Mouse (Mus musculus) lung, embryonic 14.5 days (tissue): ENCODE measurements around the gene Parm1. TPM values are rescaled to one million over a fixed set of nuclear protein-coding genes. Genes with fewer than 3 reads are reported as not detected.

Source experiments
- ATAC-seq: fragments of 200-750 bp; cut with Nextera tagmentation; 2 replicates; pipeline ENCODE4 v1.8.0; 2017; ENCODE audit warnings: mild to moderate bottlenecking, moderate TSS enrichment, moderate library complexity; ENCODE audit not compliant: insufficient read depth
- DNase-seq: peaks from one replicate; pipeline ENCODE4 v3.0.0-alpha.2; 2015
- H3K27ac ChIP-seq: fragments of 300-500 bp; sonication (generic); 2 replicates; pipeline ENCODE4 v1.5.1; 2014; ENCODE audit warnings: low read depth, mild to moderate bottlenecking, moderate library complexity
- H3K27me3 ChIP-seq: fragments of 300-500 bp; sonication (generic); 2 replicates; pipeline ENCODE4 v1.6.1; 2014; ENCODE audit warnings: low read length, control low read depth; ENCODE audit not compliant: insufficient read depth
- H3K36me3 ChIP-seq: fragments of 300-500 bp; sonication (generic); 2 replicates; pipeline ENCODE4 v1.6.1; 2014; ENCODE audit warnings: control low read depth; ENCODE audit not compliant: insufficient read depth
- H3K4me1 ChIP-seq: fragments of 300-500 bp; sonication (generic); 2 replicates; pipeline ENCODE4 v1.6.1; 2014; ENCODE audit warnings: antibody characterized with exemption, control low read depth; ENCODE audit not compliant: insufficient read depth
- H3K4me2 ChIP-seq: fragments of 300-500 bp; sonication (generic); 2 replicates; pipeline ENCODE4 v1.6.1; 2014; ENCODE audit warnings: mild to moderate bottlenecking
- H3K4me3 ChIP-seq: fragments of 300-500 bp; sonication (generic); 2 replicates; pipeline ENCODE4 v1.5.1; 2014; ENCODE audit warnings: low read depth, low read length
- H3K9ac ChIP-seq: fragments of 300-500 bp; sonication (generic); 2 replicates; pipeline ENCODE4 v1.6.1; 2014
- H3K9me3 ChIP-seq: fragments of 300-500 bp; sonication (generic); 2 replicates; pipeline ENCODE4 v1.6.1; 2016; ENCODE audit warnings: low read depth, low read length, control low read depth
- CTCF ChIP-seq: IDR thresholded peaks from 2 replicates; pipeline ENCODE4 v1.5.1; 2016; ENCODE audit warnings: antibody characterized with exemption, low read depth
- WGBS: fragments of 180-500 bp; shearing (Covaris S2); extraction: QIAGEN DNeasy Blood & Tissue Kit; methylation state at CpG from one replicate; pipeline ENCODE4 v1.1.7; 2014; 5-methylcytosine and 5-hydroxymethylcytosine counted together
- polyA plus RNA-seq: library from polyadenylated mRNA; unstranded; fragments of >200 nt; fragmentation: Nextera tagmentation; extraction: Ambion mirVana; gene quantifications from 2 replicates; pipeline ENCODE4 v1.2.1, GENCODE M21; 2014

Parm1 gene
- polyA plus RNA-seq, 1 experiment from 2014 or later: 7.3 TPM

- no peak for TF ChIP-seq CTCF
- Histone ChIP-seq H3K9me3 (no peaks in the 10 kb centered on the region), H3K4me2 (no peak overlapping the region), H3K4me3 (no peak overlapping the region), H3K27ac (no peak overlapping the region), H3K36me3 (no peaks in the 10 kb centered on the region), H3K4me1 (no peaks in the 10 kb centered on the region), H3K27me3 (peaks cover 32% of the 10 kb centered on the region; the same call in 1 of the 2 replicates), H3K9ac (no peak overlapping the region)
- WGBS: 83% methylated on average over 3 of the region's 3 CpGs
- DNase-seq: no peak
- no peak for ATAC-seq
These were observed 94.2 kb downstream of the Parm1 start for GRCm38 (mm10) chr5:91611589-91611988.

GRCm38 (mm10) chr5:91617331-91618233 lies 100.2 kb downstream of the Parm1 start:
- Histone ChIP-seq H3K9me3 (no peaks in the 10 kb centered on the region), H3K4me3 (no peak overlapping the region), H3K4me2 (no peak overlapping the region), H3K36me3 (no peaks in the 10 kb centered on the region), H3K27ac (no peak overlapping the region), H3K4me1 (no peaks in the 10 kb centered on the region), H3K9ac (no peak overlapping the region), H3K27me3 (peaks cover 35% of the 10 kb centered on the region)
- DNase-seq (peak; percentile 75), ATAC-seq (peak; percentile 65; the same call in 1 of the 2 replicates)
- no peak for TF ChIP-seq CTCF
- 59% methylated on average over 11 of the region's 11 CpGs for WGBS

DNA sequence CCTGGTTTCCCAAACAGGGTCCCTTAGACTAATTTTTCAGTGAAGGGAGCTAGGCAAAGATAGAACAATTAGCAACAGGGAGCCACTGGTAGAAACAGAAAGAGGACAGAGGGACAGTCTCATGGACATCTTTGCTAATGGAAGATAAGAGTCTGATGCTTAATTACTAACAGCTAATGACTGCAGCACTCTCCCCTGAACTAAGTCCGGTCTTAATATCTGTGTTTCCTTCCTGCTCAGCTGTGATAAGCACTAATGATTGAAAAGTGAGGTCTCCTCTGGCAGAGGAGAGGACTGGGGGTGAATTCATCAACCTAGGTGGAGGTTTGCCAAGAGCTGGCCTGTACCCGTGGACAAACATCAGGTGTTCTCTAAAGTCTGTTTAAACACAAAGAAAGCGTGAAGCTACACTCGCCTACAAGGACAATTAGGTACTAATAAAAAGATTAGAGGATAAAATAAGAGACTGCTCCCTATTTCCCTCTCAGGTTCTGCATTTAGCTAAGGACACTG lies 101.3 kb downstream of the Parm1 start:
- TF ChIP-seq CTCF: no peak
- Histone ChIP-seq H3K36me3 (no peaks in the 10 kb centered on the region), H3K4me1 (no peaks in the 10 kb centered on the region), H3K4me2 (no peak overlapping the region), H3K27ac (no peak overlapping the region), H3K9ac (no peak overlapping the region), H3K27me3 (peaks cover 33% of the 10 kb centered on the region), H3K9me3 (no peaks in the 10 kb centered on the region), H3K4me3 (no peak overlapping the region)
- 56% methylated on average over 4 of the region's 4 CpGs for WGBS
- DNase-seq (no peak), ATAC-seq (no peak)

GRCm38 (mm10) chr5:91621197-91621596 lies 103.8 kb downstream of the Parm1 start:
- Histone ChIP-seq H3K27me3 (peaks cover 20% of the 10 kb centered on the region), H3K9me3 (no peaks in the 10 kb centered on the region), H3K27ac (no peak overlapping the region), H3K4me1 (no peaks in the 10 kb centered on the region), H3K9ac (no peak overlapping the region), H3K36me3 (no peaks in the 10 kb centered on the region), H3K4me3 (no peak overlapping the region), H3K4me2 (no peak overlapping the region)
- ATAC-seq: no peak
- no peak for DNase-seq
- WGBS: 85% methylated on average over 6 of the region's 6 CpGs
- no peak for TF ChIP-seq CTCF

GRCm38 (mm10) chr5:91626823-91627222 lies 109.4 kb downstream of the Parm1 start:
- TF ChIP-seq CTCF: no peak
- DNase-seq (no peak), ATAC-seq (no peak)
- Histone ChIP-seq H3K9ac (no peak overlapping the region), H3K27me3 (peaks cover 3% of the 10 kb centered on the region; the same call in 1 of the 2 replicates), H3K4me2 (no peak overlapping the region), H3K27ac (no peak overlapping the region), H3K4me1 (no peaks in the 10 kb centered on the region), H3K9me3 (no peaks in the 10 kb centered on the region), H3K36me3 (no peaks in the 10 kb centered on the region), H3K4me3 (no peak overlapping the region)
- 81% methylated on average over 7 of the region's 7 CpGs for WGBS

- no peaks in the 10 kb centered on the region for H3K27me3 ChIP-seq
- no peak for TF ChIP-seq CTCF
- no peaks in the 10 kb centered on the region for H3K9me3 ChIP-seq
- no peak overlapping the region for H3K27ac ChIP-seq
- 50% methylated on average over 5 of the region's 5 CpGs for WGBS
- no peak overlapping the region for H3K4me3 ChIP-seq
- no peaks in the 10 kb centered on the region for H3K4me1 ChIP-seq
- H3K9ac ChIP-seq: no peak overlapping the region
- DNase-seq (peak; percentile 47), ATAC-seq (no peak; the same call in 1 of the 2 replicates)
- H3K4me2 ChIP-seq: no peak overlapping the region
- no peaks in the 10 kb centered on the region for H3K36me3 ChIP-seq
These were observed 112.1 kb downstream of the Parm1 start for GRCm38 (mm10) chr5:91629472-91629871.

DNA sequence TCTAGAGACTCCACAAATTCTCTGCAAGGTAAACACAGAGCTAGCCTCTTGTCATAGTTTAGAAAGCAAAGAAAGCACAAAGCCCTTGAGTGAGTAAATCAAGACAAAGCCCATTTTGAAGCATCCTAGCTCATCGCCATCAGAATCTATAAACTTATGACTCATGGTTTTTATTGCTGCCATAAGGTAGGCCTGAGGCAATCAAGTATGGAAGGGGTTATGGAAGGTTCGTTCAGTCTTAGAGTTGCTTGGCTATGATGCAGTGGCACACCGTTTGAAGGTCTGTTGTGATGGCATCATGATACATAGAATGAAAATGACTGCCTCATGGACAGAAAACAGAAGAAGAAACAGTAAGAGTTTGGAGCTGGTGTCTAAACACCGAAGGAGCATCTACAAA lies 133.9 kb downstream of the Parm1 start:
- Histone ChIP-seq H3K27me3 (no peaks in the 10 kb centered on the region), H3K9me3 (no peaks in the 10 kb centered on the region), H3K36me3 (no peaks in the 10 kb centered on the region), H3K9ac (no peak overlapping the region), H3K27ac (no peak overlapping the region), H3K4me3 (no peak overlapping the region), H3K4me2 (no peak overlapping the region), H3K4me1 (no peaks in the 10 kb centered on the region)
- 89% methylated on average over 4 of the region's 4 CpGs for WGBS
- DNase-seq (no peak), ATAC-seq (no peak)
- no peak for TF ChIP-seq CTCF
